Mouse (Mus musculus) megakaryocyte, embryonic 14.5 days (primary cell): ENCODE measurements around the gene Mybph.

Source experiments
- FLI1 ChIP-seq: IDR thresholded peaks from 2 replicates; pipeline ENCODE4 v1.6.1; 2012; ENCODE audit warnings: low read length, inconsistent platforms, mixed read lengths
- GATA1 ChIP-seq: IDR thresholded peaks from 3 replicates; pipeline ENCODE4 v1.6.1; 2012; ENCODE audit warnings: mixed read lengths, low read length, inconsistent platforms, borderline replicate concordance

GRCm38 (mm10) chr1:134150076-134150475 is 43.2 kb upstream of the Mybph start:
- no peak for TF ChIP-seq GATA1
- TF ChIP-seq FLI1 = no peak
